Mouse (Mus musculus) 3T3-L1 (cell line): ENCODE results near the gene Pcdh20.
A peak's percentile ranks its signal among the peaks of the same experiment; 100 is the strongest.

ENCODE experiments used
- DNase-seq: peaks from one replicate; pipeline ENCODE4 v3.0.0-alpha.2; 2015; ENCODE audit warnings: low read depth, low spot score

Gene Pcdh20

DNA sequence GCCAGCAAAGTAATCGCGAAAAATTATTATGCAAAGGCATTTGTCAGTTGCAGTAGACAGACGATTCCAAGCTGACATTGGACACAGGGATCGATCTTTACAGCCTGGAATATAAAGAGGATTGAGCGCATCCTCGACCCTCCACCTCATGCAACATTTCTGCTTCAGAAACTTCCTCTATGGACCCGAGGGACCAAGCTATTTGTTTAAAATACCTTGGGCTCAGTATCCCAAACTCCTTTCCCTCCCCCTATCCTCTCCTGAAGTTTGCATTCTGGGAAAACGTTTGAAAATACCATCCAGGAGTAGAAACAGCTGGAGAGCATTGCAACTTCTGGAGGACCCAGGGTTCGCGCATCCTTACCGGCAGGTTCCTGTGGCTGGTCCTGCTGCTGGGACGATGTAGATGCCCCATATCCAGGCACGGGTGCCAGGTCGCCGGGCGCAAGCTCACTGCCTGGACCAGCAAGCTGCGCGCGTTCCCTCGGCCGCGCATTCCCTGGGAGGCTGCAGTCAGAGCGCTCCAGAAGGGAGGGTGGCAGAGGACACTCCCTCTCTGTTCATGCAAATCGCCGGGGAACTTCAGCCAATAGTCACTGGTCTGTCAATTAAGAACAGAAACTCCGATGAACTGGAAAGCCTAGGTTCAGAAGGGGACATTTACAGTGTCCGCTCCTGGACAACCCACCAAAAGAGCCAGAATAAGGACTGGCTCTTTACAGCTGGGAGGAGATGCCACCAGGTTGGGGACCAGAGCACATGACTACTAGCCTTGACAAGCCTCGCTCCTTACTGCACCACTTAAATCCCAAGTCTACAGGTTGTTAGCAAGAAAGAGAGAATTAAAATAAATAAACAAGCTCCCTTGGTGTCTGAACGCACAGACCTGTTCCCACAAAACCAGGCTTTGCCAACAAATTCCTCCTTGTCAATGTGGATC lies at the start of gene Pcdh20:
Pcdh20 (minus strand) TSS at position 902 of the 940 bp plus-strand sequence.
- no peak for DNase-seq

DNA sequence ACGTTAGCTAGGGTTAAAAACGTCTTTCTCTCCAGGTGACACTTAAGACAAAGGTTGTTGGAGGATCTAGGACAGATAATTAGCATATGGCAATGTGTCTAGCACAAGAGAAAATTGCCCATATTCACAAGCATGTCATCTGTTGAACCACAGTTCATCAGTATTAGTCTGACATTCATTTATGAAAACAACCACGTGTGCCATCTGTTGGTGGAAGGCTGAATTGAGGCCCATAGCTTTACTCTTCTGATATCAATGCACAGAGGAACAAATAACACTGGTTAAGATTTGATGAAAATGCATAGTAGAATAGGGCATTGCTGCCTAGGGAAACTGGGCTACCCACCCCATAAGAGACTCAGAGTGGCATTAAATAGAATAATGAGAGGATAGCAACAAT lies 8.7 kb upstream of the Pcdh20 start:
- peak; percentile 54 for DNase-seq

DNA sequence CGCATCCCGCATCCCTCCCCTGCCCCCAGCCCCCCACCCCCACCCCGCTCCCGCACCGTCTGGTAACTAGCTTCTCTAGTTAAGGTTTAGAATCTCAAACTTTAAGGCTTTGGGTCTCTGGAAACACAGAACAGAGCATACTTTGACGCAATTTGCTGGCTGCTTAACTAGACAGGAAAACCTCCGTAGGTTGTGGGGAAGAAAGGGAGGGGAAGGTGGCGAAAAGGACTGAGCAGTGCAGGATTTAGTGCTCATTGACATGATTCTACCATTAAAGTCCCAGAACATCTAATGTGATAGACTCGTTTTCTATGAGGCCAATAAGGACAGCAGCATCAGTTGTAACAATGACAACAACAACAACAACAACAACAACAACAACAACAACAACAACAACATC lies 1.2 kb downstream of the Pcdh20 start:
- DNase-seq = no peak

DNA sequence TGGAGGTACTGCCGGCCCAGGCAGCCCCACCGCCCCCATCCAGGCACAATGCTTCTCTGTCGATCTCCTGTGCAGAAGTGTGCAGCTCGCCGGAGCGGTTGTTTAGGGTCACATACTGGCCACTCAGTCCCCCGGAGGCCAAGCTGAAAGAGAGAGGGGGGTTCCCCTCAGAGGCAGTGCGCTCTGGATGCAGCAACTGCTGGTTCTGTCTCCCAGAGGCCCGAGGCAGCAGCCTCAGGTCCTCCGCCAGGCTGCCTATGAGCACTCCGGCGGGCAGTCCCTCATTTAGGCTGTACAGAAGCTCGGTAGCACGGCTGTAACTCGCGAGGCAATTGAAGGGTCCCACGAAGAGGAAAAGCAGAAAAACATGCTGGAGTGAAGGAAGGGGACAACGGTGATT lies 1.8 kb downstream of the Pcdh20 start:
- DNase-seq = no peak

DNA sequence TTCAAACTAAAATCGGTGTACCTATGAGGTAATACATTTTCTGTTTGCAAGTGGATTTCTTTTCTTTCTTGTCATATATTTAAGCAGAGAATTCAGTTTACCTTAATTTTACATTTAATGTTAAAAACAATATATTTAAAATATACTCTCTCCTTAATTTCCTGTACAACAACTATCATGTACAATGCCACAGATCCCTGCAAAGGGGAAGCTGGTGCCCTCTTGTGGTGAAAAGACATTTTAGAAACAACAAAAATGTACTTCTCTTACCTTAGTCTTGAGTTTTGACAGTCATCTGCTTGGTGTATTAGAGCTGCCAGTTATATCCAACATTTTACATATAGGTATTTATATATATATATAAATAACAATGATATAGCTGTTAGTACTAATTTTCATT lies 4.8 kb downstream of the Pcdh20 start:
- peak; percentile 64 for DNase-seq

DNA sequence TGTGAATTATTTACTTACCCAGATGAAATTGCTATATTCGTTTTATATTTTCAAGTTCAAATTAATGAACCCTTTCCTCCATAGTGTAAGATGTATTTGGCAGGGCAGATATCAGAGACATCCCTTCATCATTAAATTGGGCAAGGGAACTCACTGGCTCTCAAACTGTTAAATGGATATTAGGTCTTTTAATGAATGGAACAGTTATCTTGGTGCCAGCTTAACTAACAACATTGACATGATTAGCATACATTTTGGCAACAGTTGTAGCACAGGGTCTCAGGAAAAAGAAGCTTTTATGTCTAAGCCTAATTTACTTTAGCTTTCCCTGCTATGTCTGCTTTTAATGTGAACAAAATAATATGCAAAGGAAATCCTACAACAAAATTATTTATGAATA lies 6.8 kb downstream of the Pcdh20 start:
- no peak for DNase-seq

DNA sequence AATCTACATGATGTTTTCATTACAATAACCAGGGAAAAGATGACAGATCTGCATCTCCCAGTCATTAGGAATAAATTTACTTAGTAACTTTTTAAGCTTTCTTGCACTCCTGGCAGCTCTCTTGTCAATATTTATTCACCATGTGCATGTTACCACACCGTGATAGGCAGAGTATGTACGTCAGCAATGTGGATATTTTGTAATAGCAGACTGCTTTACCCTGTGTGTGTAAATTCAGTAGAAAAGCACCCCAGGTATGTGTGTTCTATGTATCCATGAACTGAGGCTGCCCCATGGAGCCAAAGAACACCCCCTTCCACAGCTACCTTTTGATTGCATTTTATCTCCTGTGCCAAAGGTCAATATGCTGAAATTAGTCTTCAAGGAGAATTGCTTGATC lies 7.8 kb downstream of the Pcdh20 start:
- no peak for DNase-seq

DNA sequence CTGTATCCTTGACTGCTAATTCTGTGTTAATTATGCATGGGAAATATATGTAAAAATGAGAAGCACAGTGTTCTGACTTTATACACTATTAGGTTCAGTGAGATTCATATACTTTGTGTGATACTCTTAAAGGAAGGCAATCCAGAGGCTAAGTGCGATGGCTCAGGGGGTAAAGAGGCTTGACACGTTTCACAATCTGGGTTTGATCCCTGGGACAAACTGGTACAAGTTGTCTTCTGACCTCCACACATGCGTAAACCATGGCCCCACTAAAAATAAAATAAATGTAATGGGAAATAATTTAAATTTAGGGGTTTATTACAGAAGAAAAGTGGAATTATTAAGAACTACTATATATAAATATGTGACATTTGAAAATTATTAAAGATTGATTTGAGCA lies 8.3 kb downstream of the Pcdh20 start:
- DNase-seq = no peak

DNA sequence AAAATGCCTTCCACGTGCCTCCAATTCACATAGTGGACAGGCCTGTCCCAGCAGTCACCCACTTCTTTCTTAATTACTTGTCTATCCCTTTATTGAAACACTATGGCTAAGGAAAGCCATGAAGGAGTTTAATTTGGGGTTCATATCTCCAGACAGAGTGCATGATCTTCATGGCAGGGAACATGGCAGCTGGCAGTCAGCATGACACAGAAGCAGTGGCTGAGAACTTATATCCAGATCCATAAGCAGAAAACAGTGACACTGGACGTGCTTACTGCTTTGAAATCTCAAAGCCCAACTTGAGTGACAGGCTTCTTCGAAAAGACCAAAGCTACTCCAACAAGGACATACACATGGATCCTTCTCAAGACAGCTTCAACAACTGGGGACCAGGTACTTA lies 10.5 kb downstream of the Pcdh20 start:
- no peak for DNase-seq

DNA sequence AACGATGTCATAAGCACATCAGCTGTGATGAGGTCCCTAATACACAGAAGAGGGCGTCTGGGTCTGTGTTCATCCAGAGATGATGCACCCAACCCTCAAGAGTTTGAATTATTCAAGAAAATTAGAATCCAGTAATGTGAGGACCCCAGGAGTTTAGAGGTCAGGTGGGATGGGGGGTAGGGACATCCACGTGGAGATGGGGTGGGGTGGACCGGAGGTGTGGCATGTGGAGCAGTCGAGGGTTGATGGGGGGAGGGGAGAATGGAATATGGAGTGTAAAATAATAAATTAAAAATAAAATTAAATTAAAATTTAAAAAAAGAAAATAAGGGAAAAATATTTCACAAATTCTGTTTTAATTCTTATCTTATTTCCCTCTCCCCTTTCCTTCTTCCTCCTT lies 27.9 kb downstream of the Pcdh20 start:
- no peak for DNase-seq

DNA sequence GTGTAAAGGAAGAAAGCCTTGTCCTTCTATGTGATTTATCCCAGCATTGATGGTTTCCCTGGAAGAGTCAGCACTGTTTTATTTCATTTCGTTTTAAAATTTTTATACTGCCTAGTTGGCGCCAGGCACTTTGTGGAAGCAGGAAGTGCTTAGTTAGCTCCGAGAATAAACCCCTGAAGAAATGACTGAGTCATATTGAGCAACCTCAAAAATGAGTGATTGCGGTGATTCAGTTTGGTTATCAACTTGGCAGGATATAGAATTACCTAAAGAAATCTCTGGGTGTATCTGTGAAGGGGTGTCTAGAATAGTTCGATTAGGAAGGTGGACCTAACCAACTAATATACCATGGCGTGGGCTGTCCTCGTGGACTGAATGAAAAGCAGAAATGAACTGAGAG lies 41.8 kb downstream of the Pcdh20 start:
- DNase-seq = peak; percentile 56

DNA sequence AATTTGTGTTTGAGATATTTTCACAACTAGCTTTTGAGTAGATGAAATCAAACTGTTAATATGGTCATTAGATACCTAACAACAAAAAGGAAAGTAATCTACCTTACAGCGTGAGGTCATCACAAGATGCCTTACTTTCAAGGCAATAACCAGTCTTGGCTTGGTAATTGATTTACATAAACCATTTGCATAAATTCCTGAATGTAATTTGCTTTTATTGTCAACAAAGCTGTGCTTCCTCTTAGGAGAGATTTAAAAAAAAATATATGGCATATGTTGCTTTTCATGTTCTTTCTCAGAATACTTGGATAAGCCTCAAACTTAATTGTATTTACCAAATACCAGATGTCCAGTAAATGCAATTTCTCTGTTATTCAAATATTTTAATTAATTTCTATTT lies 43.8 kb downstream of the Pcdh20 start:
- DNase-seq = no peak
